Mouse (Mus musculus) adipocyte (in vitro differentiated cells): ENCODE results near the gene Irf6.

ENCODE experiments used
- DNase-seq: peaks from one replicate; pipeline ENCODE4 v3.0.0-alpha.2; 2016; ENCODE audit warnings: low spot score

Gene Irf6

GRCm38 (mm10) chr1:193200640-193201382 lies 47.9 kb downstream of the Irf6 start:
- DNase-seq, result no peak

GRCm38 (mm10) chr1:193201383-193201778 lies 48.5 kb downstream of the Irf6 start, which contains the start of gene Traf3ip3:
TSS of gene Traf3ip3 (minus strand) at chr1:193201703.
- DNase-seq, result no peak

GRCm38 (mm10) chr1:193203821-193204220 lies 50.9 kb downstream of the Irf6 start:
- no peak for DNase-seq

DNA sequence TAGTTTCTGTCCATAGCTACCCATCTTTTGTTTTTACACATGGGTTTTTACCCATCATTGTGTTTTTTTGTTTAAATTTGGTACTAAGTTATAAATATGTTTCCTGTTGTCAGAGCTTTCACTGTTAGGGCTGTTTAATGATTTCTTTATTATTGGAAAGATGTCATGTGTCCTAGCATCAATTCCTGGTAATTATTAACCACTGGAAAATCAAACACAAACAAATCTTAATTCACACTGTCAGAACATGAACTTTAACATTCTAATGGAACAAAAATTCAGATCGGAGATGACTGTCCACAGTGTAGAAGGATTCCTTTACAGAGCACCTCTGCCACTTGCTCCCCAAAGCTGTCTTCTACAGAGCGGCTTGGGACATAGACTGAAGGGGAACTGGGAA lies 52.5 kb downstream of the Irf6 start:
- no peak for DNase-seq

DNA sequence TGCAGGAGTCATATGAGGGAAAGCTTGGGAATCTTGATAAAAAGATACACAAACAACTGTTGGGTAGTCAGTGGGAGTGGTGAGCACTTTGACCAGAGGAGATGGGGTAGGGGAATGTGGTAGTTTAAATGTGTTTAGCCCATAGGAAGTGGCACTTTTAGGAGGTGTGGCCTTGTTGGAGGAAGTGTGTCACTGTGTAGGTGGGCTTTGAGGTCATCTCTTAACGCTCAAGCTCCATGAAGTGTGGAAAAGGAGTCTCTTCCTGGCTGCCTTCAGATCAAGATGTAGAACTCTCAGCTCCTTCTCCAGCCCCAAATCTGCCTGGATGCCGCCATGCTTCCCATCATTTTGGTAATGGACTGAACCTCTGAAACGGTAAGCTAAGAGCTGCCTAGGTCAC lies 54.6 kb downstream of the Irf6 start, which contains the start of gene Lamb3:
Gene Lamb3, plus strand, starts transcription at position 197 of the 400 bp plus-strand sequence.
- DNase-seq, result no peak

- DNase-seq, result peak; percentile 59
Measured at GRCm38 (mm10) chr1:193208178-193208577, 55.3 kb downstream of the Irf6 start.

- DNase-seq, result no peak
Measured at GRCm38 (mm10) chr1:193211371-193211770, 58.5 kb downstream of the Irf6 start.

DNA sequence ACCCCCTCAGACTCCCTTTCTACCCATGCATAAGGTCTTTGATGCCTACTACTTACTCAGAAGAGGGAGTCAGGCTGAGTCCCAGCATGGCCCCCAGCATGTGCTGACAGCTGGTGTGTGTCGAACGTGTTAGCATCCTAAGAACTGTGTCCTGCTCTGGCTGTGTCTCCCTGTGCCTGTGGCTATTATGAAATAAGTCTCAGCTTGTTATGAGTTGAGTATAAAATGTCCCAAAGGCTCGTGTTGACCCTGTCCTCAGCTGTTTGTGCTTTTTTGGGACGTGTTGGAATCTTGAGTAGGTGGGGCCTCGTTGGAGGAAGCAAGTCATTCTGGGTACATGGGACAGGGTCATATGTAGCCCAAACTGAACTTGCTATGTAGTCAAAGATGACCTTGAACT lies 61.1 kb downstream of the Irf6 start:
- no peak for DNase-seq

DNA sequence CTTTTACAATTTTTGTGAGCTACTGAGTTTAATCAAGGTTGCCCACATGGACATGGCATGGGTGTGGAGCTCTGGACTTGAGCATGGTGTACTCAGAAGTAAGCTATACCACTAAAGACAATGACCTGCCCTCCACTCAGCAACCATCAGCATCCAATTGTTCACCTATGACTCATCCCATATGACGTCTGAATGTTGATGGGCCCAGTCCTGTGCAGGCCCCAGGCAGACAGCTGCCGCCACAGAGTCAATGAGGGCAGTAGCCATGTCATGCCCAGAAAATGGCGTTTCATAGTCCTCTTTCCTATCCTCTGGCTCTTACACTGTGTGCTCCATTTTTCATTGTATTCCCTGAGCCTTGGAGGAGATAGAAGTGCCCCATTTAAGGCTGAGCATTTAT lies 63.1 kb downstream of the Irf6 start:
- DNase-seq, result no peak

- no peak for DNase-seq
Measured at GRCm38 (mm10) chr1:193220408-193220807, 67.5 kb downstream of the Irf6 start.
